Mouse (Mus musculus) small intestine, adult 2 months (tissue): ENCODE measurements around the gene Grin2b.

Experiments used
- CTCF ChIP-seq: fragments of 200-500 bp; IDR thresholded peaks from 2 replicates; pipeline ENCODE4 v1.5.1; 2012; ENCODE audit warnings: low read depth, mild to moderate bottlenecking, control low read depth, inconsistent platforms, low read length, moderate library complexity, mixed read lengths; ENCODE audit not compliant: insufficient replicate concordance, insufficient read length; ENCODE audit errors: extremely low read depth
- POLR2A ChIP-seq: fragments of 200-500 bp; IDR thresholded peaks from 2 replicates; pipeline ENCODE4 v1.6.1; 2012; ENCODE audit warnings: low read depth, mild to moderate bottlenecking, control low read depth, inconsistent platforms, low read length, moderate library complexity

GRCm38 (mm10) chr6:135827942-135828341 is 345.4 kb downstream of the Grin2b start:
- TF ChIP-seq CTCF, result peak; percentile 31; the same call in 1 of the 2 replicates
- TF ChIP-seq POLR2A, result no peak
